Mouse (Mus musculus) midbrain, embryonic 11.5 days (tissue): ENCODE results near the gene Copg2. TPM values are rescaled to one million over a fixed set of nuclear protein-coding genes. Genes with fewer than 3 reads are reported as not detected.

Source experiments
- ATAC-seq: fragments of 200-750 bp; cut with Nextera tagmentation; 2 replicates; pipeline ENCODE4 v1.8.0; 2017; ENCODE audit warnings: moderate TSS enrichment, moderate library complexity; ENCODE audit not compliant: low FRiP score
- DNase-seq: peaks from one replicate; pipeline ENCODE4 v3.0.0; 2015; ENCODE audit warnings: low spot score; ENCODE audit errors: missing footprints
- H3K27ac ChIP-seq: fragments of 300-500 bp; sonication (generic); 2 replicates; pipeline ENCODE4 v1.5.1; 2014; ENCODE audit warnings: low read depth, low read length
- H3K27me3 ChIP-seq: fragments of 300-500 bp; sonication (generic); 2 replicates; pipeline ENCODE4 v1.6.1; 2014; ENCODE audit warnings: mild to moderate bottlenecking, low read length, moderate library complexity, mixed read lengths; ENCODE audit not compliant: control insufficient read depth, insufficient read depth
- H3K36me3 ChIP-seq: fragments of 300-500 bp; sonication (generic); 2 replicates; pipeline ENCODE4 v1.6.1; 2014; ENCODE audit warnings: mild to moderate bottlenecking, low read length, moderate library complexity, mixed read lengths; ENCODE audit not compliant: control insufficient read depth, insufficient read depth
- H3K4me1 ChIP-seq: fragments of 300-500 bp; sonication (generic); 2 replicates; pipeline ENCODE4 v1.6.1; 2014; ENCODE audit warnings: low read length; ENCODE audit not compliant: control insufficient read depth, insufficient read depth
- H3K4me2 ChIP-seq: fragments of 300-500 bp; sonication (generic); 2 replicates; pipeline ENCODE4 v1.6.1; 2014; ENCODE audit warnings: mild to moderate bottlenecking, moderate library complexity
- H3K4me3 ChIP-seq: fragments of 300-500 bp; sonication (generic); 2 replicates; pipeline ENCODE4 v1.5.1; 2014; ENCODE audit warnings: low read depth, low read length
- H3K9ac ChIP-seq: fragments of 300-500 bp; sonication (generic); 2 replicates; pipeline ENCODE4 v1.6.1; 2014; ENCODE audit warnings: low read length
- H3K9me3 ChIP-seq: fragments of 300-500 bp; sonication (generic); 2 replicates; pipeline ENCODE4 v1.6.1; 2016; ENCODE audit warnings: low read length; ENCODE audit not compliant: control insufficient read depth
- WGBS: fragments of 180-500 bp; shearing (Covaris S2); extraction: QIAGEN DNeasy Blood & Tissue Kit; methylation state at CpG from one replicate; pipeline ENCODE4 v1.1.7; 2014; 5-methylcytosine and 5-hydroxymethylcytosine counted together
- polyA plus RNA-seq: library from polyadenylated mRNA; unstranded; fragments of >200 nt; fragmentation: Nextera tagmentation; extraction: Ambion mirVana; gene quantifications from 2 replicates; pipeline ENCODE4 v1.2.1, GENCODE M21; 2014

Copg2 gene
- 42.0 and 44.0 TPM in 2 replicates for polyA plus RNA-seq

- no peaks in the 10 kb centered on the region for H3K36me3 ChIP-seq
- peak within 1 kb of the TSS; percentile 40 for H3K4me2 ChIP-seq
- peak; percentile 99 for ATAC-seq
- peaks cover 8% of the 10 kb centered on the region for H3K4me1 ChIP-seq
- no peaks in the 10 kb centered on the region for H3K9me3 ChIP-seq
- DNase-seq = peak; percentile 100
- peak within 1 kb of the TSS; percentile 84 for H3K9ac ChIP-seq
- peak within 1 kb of the TSS; percentile 82 for H3K4me3 ChIP-seq
- no peaks in the 10 kb centered on the region for H3K27me3 ChIP-seq
- WGBS = under 1% methylated on average over 64 of the region's 83 CpGs
- H3K27ac ChIP-seq = peak within 1 kb of the TSS; percentile 97
Observed at GRCm38 (mm10) chr6:30896195-30896985, at the start of gene Copg2. Gene Copg2, minus strand, starts transcription at chr6:30896794.

GRCm38 (mm10) chr6:30939264-30939663, 42.7 kb upstream of the Copg2 start:
- 67% methylated on average over 5 of the region's 5 CpGs for WGBS
- Histone ChIP-seq H3K9ac (no peak overlapping the region), H3K4me1 (no peaks in the 10 kb centered on the region), H3K27me3 (no peaks in the 10 kb centered on the region), H3K4me2 (no peak overlapping the region), H3K27ac (no peak overlapping the region), H3K4me3 (no peak overlapping the region), H3K9me3 (no peaks in the 10 kb centered on the region), H3K36me3 (no peaks in the 10 kb centered on the region)
- ATAC-seq (no peak), DNase-seq (no peak)

- H3K36me3 ChIP-seq = no peaks in the 10 kb centered on the region
- H3K4me2 ChIP-seq = no peak overlapping the region
- H3K9me3 ChIP-seq = no peaks in the 10 kb centered on the region; the same call in 1 of the 2 replicates
- H3K4me3 ChIP-seq = no peak overlapping the region
- H3K27ac ChIP-seq = no peak overlapping the region
- no peak overlapping the region for H3K9ac ChIP-seq
- no peak for ATAC-seq
- peak; percentile 85 for DNase-seq
- H3K4me1 ChIP-seq = peaks cover 2% of the 10 kb centered on the region; the same call in 1 of the 2 replicates
- 40% methylated on average over 2 of the region's 2 CpGs for WGBS
- no peaks in the 10 kb centered on the region for H3K27me3 ChIP-seq
Observed at GRCm38 (mm10) chr6:30922821-30923220, 26.2 kb upstream of the Copg2 start.

- WGBS = 76% methylated on average over 10 of the region's 11 CpGs
- no peak overlapping the region for H3K4me3 ChIP-seq
- peaks cover 2% of the 10 kb centered on the region; the same call in 1 of the 2 replicates for H3K4me1 ChIP-seq
- no peaks in the 10 kb centered on the region for H3K27me3 ChIP-seq
- no peaks in the 10 kb centered on the region; the same call in 1 of the 2 replicates for H3K9me3 ChIP-seq
- ATAC-seq = no peak
- H3K27ac ChIP-seq = no peak overlapping the region
- H3K9ac ChIP-seq = no peak overlapping the region
- H3K36me3 ChIP-seq = no peaks in the 10 kb centered on the region
- no peak overlapping the region for H3K4me2 ChIP-seq
- DNase-seq = peak; percentile 73
Observed at GRCm38 (mm10) chr6:30921826-30922225, 25.2 kb upstream of the Copg2 start.

- peak overlapping the region; percentile 44 for H3K9ac ChIP-seq
- peak overlapping the region; percentile 37 for H3K4me2 ChIP-seq
- 46% methylated on average over 21 of the region's 21 CpGs for WGBS
- no peaks in the 10 kb centered on the region; the same call in 1 of the 2 replicates for H3K9me3 ChIP-seq
- peaks cover 2% of the 10 kb centered on the region; the same call in 1 of the 2 replicates for H3K4me1 ChIP-seq
- H3K4me3 ChIP-seq = 0 out of 2 replicates have a peak overlapping the region, but pooled peaks have one; percentile 9
- no peak for ATAC-seq
- no peaks in the 10 kb centered on the region for H3K27me3 ChIP-seq
- DNase-seq = peak; percentile 89
- no peaks in the 10 kb centered on the region for H3K36me3 ChIP-seq
- no peak overlapping the region for H3K27ac ChIP-seq
Observed at GRCm38 (mm10) chr6:30920834-30921675, 24.5 kb upstream of the Copg2 start.

- no peaks in the 10 kb centered on the region for H3K4me1 ChIP-seq
- H3K27me3 ChIP-seq = no peaks in the 10 kb centered on the region
- 96% methylated on average over 2 of the region's 2 CpGs for WGBS
- no peak within 1 kb of the TSS for H3K4me2 ChIP-seq
- no peaks in the 10 kb centered on the region for H3K9me3 ChIP-seq
- ATAC-seq (no peak), DNase-seq (peak; percentile 41)
- no peaks in the 10 kb centered on the region for H3K36me3 ChIP-seq
- no peak within 1 kb of the TSS for H3K27ac ChIP-seq
- no peak within 1 kb of the TSS for H3K9ac ChIP-seq
- H3K4me3 ChIP-seq = no peak within 1 kb of the TSS
Observed at GRCm38 (mm10) chr6:30915473-30915872, 18.9 kb upstream of the Copg2 start, which contains the start of gene Tsga13. Gene Tsga13, minus strand, starts transcription at chr6:30915573.

GRCm38 (mm10) chr6:30907970-30908369, 11.4 kb upstream of the Copg2 start:
- 39% methylated on average over 3 of the region's 3 CpGs for WGBS
- Histone ChIP-seq H3K4me2 (no peak overlapping the region), H3K9ac (no peak overlapping the region), H3K27ac (no peak overlapping the region), H3K4me1 (no peaks in the 10 kb centered on the region), H3K4me3 (no peak overlapping the region), H3K36me3 (no peaks in the 10 kb centered on the region), H3K27me3 (no peaks in the 10 kb centered on the region), H3K9me3 (no peaks in the 10 kb centered on the region)
- no peak for ATAC-seq
- peak; percentile 82 for DNase-seq

- H3K4me1 ChIP-seq = no peaks in the 10 kb centered on the region
- no peaks in the 10 kb centered on the region for H3K9me3 ChIP-seq
- H3K27me3 ChIP-seq = no peaks in the 10 kb centered on the region
- no peak overlapping the region for H3K9ac ChIP-seq
- ATAC-seq = no peak
- H3K27ac ChIP-seq = no peak overlapping the region
- H3K4me2 ChIP-seq = no peak overlapping the region
- 80% methylated on average over 5 of the region's 5 CpGs for WGBS
- no peak overlapping the region for H3K4me3 ChIP-seq
- H3K36me3 ChIP-seq = no peaks in the 10 kb centered on the region
- DNase-seq = no peak
Observed at GRCm38 (mm10) chr6:30904911-30905310, 8.3 kb upstream of the Copg2 start.

- Histone ChIP-seq H3K4me3 (no peak overlapping the region), H3K36me3 (no peaks in the 10 kb centered on the region), H3K9me3 (no peaks in the 10 kb centered on the region), H3K27me3 (no peaks in the 10 kb centered on the region), H3K4me1 (no peaks in the 10 kb centered on the region), H3K4me2 (no peak overlapping the region), H3K9ac (no peak overlapping the region), H3K27ac (no peak overlapping the region)
- 68% methylated on average over 3 of the region's 3 CpGs for WGBS
- ATAC-seq (no peak), DNase-seq (no peak)
Observed at GRCm38 (mm10) chr6:30904033-30904432, 7.4 kb upstream of the Copg2 start.
